Mouse (Mus musculus) testis, adult 2 months (tissue): ENCODE results near the gene Rest.

ENCODE experiments used
- CTCF ChIP-seq: fragments of 200-500 bp; IDR thresholded peaks from 2 replicates; pipeline ENCODE4 v1.5.1; 2012; ENCODE audit warnings: low read depth, mild to moderate bottlenecking, inconsistent platforms, low read length, moderate library complexity; ENCODE audit not compliant: control insufficient read depth, insufficient read depth, insufficient replicate concordance
- POLR2A ChIP-seq: fragments of 200-500 bp; IDR thresholded peaks from 2 replicates; pipeline ENCODE4 v1.6.1; 2012; ENCODE audit warnings: low read depth, mild to moderate bottlenecking, inconsistent platforms, low read length, moderate library complexity; ENCODE audit not compliant: control insufficient read depth

GRCm38 (mm10) chr5:77277204-77277603, 11.9 kb downstream of the Rest start:
- TF ChIP-seq CTCF (no peak), POLR2A (no peak)
